Comparison of ENCODE assay signal across 8 mouse cellular contexts in genomic region chr12:29822216-29822615, GRCm38 (mm10).
DNase-seq lines count a peak whose midpoint lies in the region; ATAC-seq and TF ChIP-seq lines count a peak whose summit lies in the region.
"Had no signal": no experiment of that assay in that cellular context is flagged by ENCODE, and none has a peak within 500 bp of the region (broad histone marks: within the 10 kb centered on the region; RNA-seq: fewer than 3 reads in every experiment).

No protein-coding gene starts in this region.

- TF ChIP-seq CTCF in heart, adult 2 months (IDR thresholded peaks at IDR 0.05), result no peak

- intact Hi-C loops in left cerebral cortex, postnatal 4 days (cut with DNase I), result no loop called here
- intact Hi-C loops in heart, adult 2 months (cut with DNase I), result no loop called here

- WGBS in embryonic facial prominence, embryonic 14.5 days, result 44% methylated on average over 3 of the region's 3 CpGs
- WGBS in heart, adult 2 months, result 64% methylated on average over 3 of the region's 3 CpGs

- no peaks in the 10 kb centered on the region for H3K79me2 ChIP-seq in heart, adult 2 months (replicated peaks; ENCODE audit: control insufficient read depth, insufficient read depth, low read length)

- no peaks in the 10 kb centered on the region for H3K36me3 ChIP-seq in embryonic facial prominence, embryonic 14.5 days (ENCODE audit: control insufficient read depth, insufficient read depth, low read length)
- H3K36me3 ChIP-seq in heart, adult 2 months (ENCODE audit: control insufficient read depth, insufficient read depth, low read length), result no peaks in the 10 kb centered on the region

- no peaks in the 10 kb centered on the region for H3K9me3 ChIP-seq in embryonic facial prominence, embryonic 14.5 days (ENCODE audit: control insufficient read depth, low read length)

- TF ChIP-seq EP300 in heart, adult 2 months (IDR thresholded peaks at IDR 0.05; ENCODE audit: insufficient read depth, low read depth, low read length), result no peak

- no peak overlapping the region for H3K4me3 ChIP-seq in embryonic facial prominence, embryonic 14.5 days (ENCODE audit: low read depth, low read length)
- H3K4me3 ChIP-seq in heart, adult 2 months, result no peak overlapping the region

- no peaks in the 10 kb centered on the region for H3K4me1 ChIP-seq in embryonic facial prominence, embryonic 14.5 days (ENCODE audit: control insufficient read depth, insufficient read depth, low read length)
- H3K4me1 ChIP-seq in heart, adult 2 months (ENCODE audit: control insufficient read depth, insufficient read depth, low read length), result peaks cover 5% of the 10 kb centered on the region; the same call in 1 of the 2 replicates

- DNase-seq in left cerebral cortex, adult 11 months (ENCODE audit: low spot score), result peak; percentile 77
- DNase-seq in left cerebral cortex, postnatal 4 days, result no peak
- DNase-seq in embryonic facial prominence, embryonic 14.5 days (ENCODE audit: low spot score), result peak; percentile 54
- DNase-seq in left cerebral cortex, adult 9 months (ENCODE audit: low spot score in 2 of 2), result peak; percentile 76 to 80
- DNase-seq in right cerebral cortex, postnatal 25 days, result peak; percentile 47
- no peak for DNase-seq in heart, adult 2 months
- no peak for DNase-seq in ovary, postnatal 14 days (ENCODE audit: low spot score)
- DNase-seq: kidney, adult 11 months had no signal

- no peak overlapping the region for H3K4me2 ChIP-seq in embryonic facial prominence, embryonic 14.5 days (ENCODE audit: low read depth, low read length)

- H3K9ac ChIP-seq in embryonic facial prominence, embryonic 14.5 days (ENCODE audit: low read depth, low read length), result no peak overlapping the region
- H3K9ac ChIP-seq in heart, adult 2 months (ENCODE audit: low read depth, low read length), result no peak overlapping the region

- no peak for TF ChIP-seq POLR2A in heart, adult 2 months (IDR thresholded peaks at IDR 0.05; ENCODE audit: insufficient read depth, low read depth, low read length)

- no peak overlapping the region for H3K27ac ChIP-seq in embryonic facial prominence, embryonic 14.5 days (replicated peaks; ENCODE audit: low read depth, low read length)
- no peak overlapping the region for H3K27ac ChIP-seq in heart, adult 2 months

- ATAC-seq in embryonic facial prominence, embryonic 14.5 days (ENCODE audit: low read depth), result peak; percentile 37; the same call in 1 of the 2 replicates

- H3K27me3 ChIP-seq in embryonic facial prominence, embryonic 14.5 days (replicated peaks; ENCODE audit: control insufficient read depth, insufficient read depth, low read length), result no peaks in the 10 kb centered on the region
- no peaks in the 10 kb centered on the region for H3K27me3 ChIP-seq in heart, adult 2 months (ENCODE audit: control insufficient read depth, insufficient read depth, low read length)

Comparison
In these comparisons a context has a peak if more than half of its experiments do, and no peak if none do; other contexts are left out.
1. DNase-seq: peak in left cerebral cortex, adult 11 months (single experiment), embryonic facial prominence, embryonic 14.5 days (single experiment), left cerebral cortex, adult 9 months (2 of 2) and right cerebral cortex, postnatal 25 days (single experiment); none in left cerebral cortex, postnatal 4 days (single experiment), heart, adult 2 months (0 of 2) and ovary, postnatal 14 days (single experiment).